Mouse (Mus musculus) retina, adult 2 months (tissue): Measurements from ENCODE around the gene Cfap43.
"Not testable (repeated sequence)": the region's sequence is repeated elsewhere in the genome, so short reads cannot be mapped to it uniquely, and the experiment has no call there.

ENCODE experiments used
- DNase-seq: peaks from one replicate; pipeline ENCODE4 v3.0.0-alpha.2; 2012; ENCODE audit warnings: low read depth, low spot score

Cfap43 gene

DNA sequence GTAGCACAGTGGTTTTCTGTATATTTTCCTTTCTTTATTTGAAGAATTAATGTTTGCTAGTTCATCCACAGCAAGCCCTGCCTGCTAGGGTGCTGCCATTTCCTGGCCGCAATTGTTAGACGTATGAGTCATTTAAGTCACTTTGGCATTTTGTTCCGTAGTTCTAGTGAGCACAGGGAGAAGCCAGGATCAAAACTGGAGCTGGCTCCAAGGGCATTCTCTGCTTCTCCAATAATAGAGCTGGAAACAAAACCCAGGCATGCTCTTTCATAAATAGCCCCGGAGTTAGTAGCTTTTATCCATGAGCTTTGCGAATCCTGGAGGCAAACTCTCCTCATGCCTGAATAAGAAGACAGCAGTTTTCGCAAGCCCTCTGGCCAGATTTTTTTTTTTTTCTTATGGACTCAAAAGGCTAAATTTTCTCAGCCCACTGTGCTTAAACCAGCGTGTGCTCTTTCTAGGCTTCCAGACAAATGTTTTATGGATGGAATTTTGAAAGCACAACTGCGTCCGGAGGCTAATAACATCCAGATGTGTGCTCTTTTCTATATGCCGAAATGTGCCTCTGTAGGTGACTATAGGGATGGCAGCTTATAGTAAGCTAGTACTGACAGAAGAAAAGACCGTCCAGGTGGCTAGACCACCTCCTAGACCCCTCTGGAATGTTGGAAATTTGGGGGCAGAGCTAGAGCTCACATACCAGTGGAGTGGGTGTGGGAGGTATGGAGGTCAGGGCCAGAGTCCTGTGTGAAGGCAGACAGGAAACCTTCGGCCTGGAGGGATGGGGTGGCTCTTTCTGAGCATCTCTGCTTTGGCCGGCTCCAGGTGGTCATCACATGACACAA is 64.9 kb downstream of the Cfap43 start:
- no peak for DNase-seq

DNA sequence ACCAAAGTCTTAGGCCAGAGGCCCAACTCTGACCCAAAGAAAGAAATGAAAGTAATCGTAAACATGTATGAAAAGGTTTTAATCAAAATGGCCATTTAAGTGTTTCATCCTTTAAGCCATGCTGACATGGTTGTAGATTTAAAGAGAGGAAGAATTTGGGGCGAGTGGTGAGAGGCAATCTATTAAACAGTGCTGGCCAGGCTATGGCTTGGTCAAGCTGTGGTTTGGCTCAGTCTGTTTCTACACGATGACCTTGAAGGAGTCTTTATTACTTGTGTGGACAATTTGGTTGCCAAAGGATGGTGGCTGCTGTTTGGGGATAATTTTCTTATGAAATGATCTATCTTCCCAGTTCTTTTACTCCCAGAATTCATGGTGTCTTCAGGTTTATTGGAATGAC is 66.0 kb downstream of the Cfap43 start:
- no peak for DNase-seq

DNA sequence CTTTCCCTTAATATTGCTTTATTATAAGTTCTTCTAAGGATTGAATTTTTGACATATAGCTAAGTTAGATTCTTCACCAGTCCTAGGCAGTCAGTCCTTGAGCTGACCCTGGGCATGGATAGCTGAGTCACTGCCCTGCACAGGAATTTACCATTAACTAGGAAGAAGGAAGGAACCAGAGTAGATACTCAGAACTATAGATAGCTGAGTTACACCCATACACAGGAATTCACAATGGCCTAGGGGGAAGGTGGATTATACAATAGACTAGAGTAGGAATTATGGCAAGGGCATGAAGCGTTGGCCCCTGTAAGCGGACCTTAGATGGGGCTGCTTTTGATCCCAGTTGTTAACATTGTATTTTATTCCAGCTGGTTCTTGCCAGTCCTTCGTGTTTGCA is 67.0 kb downstream of the Cfap43 start:
- not testable (repeated sequence) for DNase-seq

DNA sequence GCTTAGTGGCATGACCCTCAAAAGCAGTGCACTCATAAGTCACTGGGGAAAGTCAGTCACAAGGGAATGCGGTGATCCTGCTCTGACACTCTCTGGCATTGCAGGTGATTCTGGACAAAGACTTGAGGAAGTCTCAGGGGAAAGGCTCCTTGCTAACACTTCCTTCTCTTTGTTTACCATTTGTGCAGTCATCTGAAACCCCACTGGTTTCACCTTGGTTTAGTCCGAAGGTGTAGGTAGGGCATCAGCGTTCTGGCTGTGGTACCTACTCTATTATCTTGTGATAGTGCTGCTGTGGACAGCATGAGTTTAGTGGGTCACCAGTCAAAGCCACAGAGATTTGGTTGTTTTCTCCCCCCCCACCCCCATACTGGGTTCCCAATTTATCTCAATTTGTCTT is 69.4 kb downstream of the Cfap43 start:
- DNase-seq, result no peak

DNA sequence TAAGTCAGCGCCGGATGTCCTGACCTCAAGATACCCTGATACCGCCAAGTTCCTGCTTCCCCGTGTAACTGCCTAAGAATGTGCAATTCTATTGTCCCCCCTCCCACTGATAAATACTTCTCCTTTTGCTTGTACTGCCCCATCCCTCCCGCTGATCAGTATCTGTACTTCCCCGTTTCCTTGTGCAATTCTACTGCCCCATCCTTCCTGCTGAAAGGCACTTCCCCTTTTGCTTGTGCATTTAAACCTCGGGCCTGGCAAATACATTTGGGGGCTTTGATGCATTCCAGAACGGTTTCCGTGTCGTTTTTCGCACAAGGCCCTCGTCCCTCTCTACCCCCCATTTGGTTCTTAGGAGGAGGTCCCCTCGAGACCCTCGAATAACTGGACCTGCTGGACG is 77.9 kb downstream of the Cfap43 start:
- not testable (repeated sequence) for DNase-seq

DNA sequence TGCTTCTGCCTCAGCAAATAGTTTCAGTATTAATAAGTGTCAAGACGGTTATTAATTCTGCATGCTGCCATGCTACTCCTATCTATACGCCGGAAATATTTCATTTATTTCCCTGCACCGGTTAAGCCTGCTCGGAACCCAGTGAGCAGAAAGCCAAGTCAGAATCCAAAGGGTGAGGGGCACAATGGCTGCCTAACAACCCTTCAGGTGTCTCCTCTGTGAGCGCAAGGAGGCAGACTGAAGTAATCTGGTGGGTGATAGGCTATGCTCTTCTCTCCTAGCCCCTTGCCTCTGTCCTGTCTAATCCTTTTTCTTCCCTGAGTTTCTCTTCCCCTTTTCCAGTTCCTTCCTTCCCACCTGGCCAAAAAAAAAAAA is 81.6 kb downstream of the Cfap43 start:
- no peak for DNase-seq

DNA sequence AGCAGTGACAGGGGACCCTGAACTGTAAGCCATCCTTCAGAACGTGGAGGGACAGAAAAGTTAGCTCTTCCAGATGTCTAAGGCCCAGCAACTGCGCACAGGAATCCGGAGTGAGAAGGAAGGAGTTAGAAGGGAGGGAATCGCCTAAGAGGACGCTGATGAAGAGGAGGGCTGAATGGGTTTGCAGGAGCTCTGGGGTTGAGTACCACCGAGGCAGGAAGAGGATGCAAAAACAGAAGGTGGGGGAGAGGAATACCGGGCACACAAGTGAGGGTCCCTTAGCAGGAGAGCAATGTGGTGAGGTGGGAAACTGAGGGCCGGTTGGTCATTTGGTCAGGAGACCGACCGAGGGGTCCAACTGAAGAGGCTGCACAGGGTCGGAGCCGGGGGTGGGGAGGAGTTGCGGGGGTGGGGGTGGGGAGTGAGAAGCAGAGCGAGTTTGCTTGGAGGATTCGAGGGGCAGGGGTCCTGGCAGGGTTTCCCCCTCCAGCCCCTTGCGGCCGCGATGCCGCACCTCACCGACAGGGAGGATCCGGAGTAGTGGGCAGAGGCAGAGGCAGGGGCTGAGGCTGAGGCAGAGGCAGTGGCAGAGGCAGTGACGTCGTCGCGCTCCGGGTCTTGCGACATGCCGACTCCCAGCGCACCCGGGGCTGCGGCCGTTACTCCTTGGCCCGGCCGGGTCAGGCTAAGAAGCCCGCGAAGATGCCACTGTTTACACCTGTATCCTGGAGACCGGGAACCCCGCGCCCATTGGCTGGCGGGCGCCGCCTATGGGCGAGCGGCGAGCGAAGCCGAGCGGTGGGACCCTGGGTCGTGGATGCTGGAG is 82.2 kb downstream of the Cfap43 start:
- no peak for DNase-seq

DNA sequence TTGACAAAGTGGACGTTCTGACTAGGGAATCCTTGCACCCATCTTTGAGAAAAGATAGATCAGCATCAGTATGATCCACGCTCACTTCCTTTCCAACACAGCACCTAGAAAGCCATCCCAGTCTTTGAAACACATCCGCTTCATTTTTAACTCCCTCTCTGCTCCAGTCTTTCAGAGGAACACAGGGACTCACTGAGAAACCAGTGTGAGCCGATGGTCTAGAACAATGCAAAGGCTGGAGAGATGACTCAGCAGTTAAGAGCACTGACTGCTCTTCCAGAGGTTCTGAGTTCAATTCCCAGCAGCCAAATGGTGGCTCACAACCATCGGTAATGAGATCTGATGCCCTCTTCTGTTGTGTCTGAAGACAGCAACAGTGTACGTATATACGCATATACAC is 83.3 kb downstream of the Cfap43 start:
- DNase-seq, result no peak

DNA sequence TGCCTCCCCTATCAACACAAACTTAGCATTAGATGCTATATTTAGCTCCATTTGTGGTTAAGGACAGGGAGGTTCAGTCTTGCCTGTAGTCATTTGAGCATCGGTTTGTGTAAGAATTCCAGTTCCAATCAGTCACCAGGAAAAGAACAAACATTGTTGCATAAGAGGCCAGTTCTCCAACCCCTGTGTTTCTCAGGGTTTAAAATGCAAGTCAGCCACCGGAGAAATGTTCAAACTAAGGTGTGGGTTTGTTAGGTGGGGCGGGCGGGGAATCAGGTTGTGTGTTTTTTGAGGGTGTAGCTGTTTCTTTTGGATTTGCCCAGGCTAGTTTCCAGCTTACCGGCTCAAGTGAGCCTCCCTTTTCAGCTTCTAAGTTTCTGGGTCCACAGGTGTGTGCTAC is 84.5 kb downstream of the Cfap43 start:
- no peak for DNase-seq

DNA sequence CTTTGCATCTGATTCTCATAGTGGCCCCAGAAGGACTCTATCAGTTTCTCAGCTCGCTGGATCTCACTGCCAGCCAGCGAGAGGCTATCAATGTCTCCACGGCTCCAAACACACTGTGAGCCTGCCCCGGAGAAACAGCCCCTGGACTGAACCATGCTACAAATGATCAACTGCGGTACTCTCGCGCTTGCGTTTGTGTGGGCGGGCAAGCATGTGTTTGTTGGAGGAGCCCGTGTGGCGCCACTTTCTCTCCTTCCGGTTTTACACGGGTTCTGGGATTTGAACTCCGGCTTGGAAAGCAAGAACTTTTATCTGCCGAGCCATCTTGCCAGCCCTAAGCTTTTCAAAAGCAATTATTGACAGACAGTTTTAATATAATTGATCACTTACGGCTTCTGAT is 86.8 kb downstream of the Cfap43 start:
- DNase-seq, result no peak

DNA sequence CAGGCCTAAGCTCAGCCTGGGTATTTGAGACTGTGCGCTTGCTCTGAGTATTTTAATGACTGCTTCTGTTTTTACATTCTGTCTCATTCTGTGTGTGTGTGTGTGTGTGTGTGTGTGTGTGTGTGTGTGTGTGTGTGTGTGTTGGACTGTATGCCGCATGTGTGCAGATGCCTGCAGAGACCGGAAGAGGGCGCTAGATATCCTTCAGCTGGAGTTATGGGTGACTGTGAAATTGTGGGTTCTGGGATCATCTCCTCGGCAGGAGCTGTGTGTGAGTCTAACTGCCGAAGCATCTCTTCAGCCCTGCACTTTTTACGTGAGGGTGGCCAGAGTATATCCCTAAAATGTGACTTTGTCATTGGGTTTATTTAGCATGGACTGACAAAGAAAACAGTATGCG is 88.0 kb downstream of the Cfap43 start:
- no peak for DNase-seq

DNA sequence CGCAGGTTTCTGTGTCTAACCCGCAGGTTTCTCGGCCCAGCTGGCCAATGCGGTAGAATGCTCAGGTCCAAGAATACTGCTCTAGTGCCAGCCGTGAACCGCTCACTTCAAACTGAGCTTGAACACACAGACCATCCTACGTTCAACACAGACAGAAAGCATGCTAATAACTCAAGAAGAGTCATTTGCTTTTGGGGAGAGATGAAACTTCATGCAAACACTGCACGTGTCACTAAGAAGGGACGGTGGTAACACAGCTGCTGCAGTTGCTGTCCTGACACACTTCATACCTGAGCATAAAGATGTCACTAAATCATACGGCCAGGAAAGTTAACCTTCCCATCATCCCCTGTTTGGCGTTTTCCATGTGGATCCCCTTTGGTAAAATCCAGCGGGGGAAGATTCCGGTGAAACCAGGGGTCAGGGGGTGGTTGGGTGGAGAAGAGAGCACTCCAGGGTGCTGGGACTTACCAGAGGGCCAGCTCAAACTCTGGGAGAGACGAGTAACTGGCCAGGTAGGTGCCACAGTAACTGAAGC is 89.1 kb downstream of the Cfap43 start:
- no peak for DNase-seq

DNA sequence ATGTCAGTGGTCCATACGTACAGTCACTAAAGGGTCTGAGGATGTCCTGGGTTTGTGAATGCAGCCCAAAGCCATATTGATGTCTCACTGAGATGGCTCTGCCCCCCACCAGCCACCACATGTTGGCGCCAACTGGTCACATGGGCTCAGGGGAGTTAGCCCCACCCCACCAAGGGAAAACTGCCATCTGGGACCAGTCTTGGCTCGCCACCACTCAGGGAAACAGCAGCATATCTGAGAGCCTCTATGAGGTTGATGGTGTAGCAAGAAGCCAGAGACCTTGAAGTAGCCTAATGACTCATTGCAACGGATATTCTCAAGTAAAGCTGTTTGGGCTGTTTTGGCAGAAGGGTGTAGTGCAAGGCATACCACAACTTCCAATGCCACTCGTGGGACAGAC is 95.1 kb downstream of the Cfap43 start:
- no peak for DNase-seq

DNA sequence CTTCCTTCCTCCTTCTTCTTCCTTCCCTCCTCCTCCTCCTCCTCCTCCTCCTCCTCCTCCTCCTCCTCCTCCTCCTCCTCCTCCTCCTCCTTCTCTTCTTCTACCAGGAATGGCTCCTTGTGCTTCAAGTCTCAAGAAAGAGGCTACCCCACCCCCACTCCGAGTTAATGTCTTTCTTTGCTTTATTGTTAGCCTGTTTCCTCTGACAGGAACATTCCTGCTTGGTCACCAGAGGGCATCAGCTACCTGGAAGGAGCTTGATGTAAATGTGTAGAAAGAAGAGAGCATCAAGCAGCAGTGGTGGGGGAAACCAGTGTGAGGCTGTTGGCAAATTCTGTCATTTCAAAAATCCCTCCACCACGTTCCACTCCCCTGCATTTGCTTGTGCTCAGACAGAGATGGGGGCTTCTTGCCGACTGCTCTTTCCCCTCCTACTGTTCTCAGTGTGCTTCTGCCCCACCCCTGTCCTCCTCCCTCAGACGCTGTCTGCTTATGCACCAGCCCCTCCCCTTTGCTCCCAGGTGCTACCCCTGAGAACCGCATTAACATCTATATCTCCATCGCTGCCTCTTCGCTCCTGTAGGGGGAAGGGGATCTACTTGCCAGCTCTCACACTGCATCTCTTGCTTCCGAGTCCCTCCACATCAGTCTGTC is 96.8 kb downstream of the Cfap43 start:
- no peak for DNase-seq

DNA sequence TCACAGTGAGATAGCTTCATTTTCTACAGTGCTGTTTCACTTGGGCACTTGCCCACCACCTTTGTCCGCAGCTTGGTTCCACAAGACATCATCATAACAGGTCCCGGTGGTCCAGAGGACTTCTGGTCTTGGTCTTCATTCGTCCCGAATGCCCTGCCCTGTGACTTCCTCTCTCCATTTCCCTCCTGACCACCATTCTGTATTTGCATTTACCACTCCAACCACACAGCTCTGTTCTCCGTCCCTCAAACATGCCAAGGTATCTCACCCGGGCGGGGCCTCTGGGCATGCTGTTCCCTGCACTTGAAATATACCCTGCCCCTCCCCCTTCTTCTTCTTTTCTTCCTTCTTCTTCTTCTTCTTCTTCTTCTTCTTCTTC is 97.6 kb downstream of the Cfap43 start:
- no peak for DNase-seq

DNA sequence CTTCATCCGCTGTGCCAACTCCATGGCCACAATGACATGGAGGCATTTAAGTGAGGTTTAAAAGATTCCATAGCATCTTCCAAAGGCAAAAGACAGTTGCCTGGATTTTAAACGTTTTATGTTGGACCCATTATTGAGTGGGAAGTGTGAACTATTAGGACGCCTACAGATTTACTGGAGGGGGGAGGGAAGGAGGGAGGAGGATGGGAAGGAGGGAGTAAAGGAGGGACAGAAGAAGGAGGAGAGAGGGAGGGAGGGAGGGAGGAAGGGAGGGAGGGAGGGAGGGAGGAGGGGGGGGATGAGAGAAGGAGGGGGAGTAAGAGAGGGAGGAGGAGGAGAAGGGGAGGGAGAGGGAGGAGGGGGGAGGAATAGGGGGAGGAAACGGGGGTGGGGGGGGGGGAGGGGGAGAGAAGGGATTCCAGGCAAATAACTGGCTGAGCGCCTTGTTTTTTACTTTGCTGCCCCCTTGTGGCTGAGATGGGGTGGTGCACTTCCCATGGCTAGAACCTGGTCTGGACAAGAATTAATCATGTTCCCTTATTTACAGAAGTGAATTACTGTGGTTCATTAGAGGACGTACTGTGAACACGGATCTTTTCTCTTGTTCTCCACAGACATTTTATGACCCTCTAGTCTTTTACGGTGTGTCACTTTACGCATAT is 98.1 kb downstream of the Cfap43 start:
- peak; percentile 43 for DNase-seq

DNA sequence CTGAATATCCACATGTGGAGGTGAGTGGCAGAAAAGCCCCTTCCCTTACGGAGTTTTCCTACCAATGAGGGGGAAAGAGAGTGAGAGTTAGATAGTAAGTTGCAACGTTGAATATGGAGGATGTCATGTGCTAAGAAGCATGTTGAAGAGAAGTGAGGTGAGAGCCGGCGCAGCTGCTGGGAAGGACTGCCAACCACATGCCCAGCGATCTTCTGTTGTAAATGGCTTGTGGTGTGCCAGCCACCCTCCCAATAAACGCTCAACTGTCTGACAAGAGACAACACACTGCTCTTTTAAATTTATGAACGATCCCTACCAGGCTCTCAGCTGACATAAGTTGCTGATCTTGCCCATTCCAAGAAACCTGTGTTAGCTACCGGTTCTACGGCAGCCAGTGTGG is 101.4 kb downstream of the Cfap43 start:
- no peak for DNase-seq

DNA sequence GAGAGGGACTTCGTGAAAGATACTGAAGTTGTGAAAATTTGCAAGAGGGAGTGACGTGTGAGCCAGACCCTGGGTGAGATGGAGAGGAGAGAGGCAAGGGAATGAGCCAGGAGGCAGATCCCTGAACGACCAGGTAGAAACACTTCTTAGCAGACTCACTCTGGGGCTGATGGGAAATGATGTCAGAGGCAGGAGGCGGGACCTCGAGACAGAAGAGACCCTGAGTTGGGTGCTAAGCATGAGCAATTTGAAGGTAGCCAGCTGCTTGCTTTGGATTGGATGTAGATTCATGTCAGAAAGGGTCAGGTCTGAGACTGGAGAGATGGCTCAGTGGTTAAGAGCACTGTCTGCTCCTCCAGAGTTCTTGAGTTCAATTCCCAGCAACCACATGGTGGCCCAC is 104.4 kb downstream of the Cfap43 start:
- DNase-seq, result no peak

DNA sequence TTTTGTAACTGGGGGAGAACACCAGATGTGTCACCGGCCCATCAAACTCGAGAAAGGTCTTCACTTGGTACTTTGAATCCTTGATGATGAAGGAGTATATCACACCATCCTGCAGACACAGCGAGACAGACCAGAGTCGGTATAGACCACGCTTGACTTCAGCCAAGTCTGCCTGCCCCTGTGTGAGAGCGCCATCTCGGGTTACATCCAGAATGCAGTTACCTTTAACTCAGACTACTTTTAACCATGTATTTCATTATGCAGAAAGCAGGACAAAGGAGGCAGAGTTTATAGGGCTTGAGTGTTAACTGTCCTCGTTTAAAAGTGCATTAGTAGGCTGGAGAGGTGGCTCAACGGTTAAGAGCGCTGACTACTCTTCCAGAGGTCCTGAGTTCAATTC is 107.0 kb downstream of the Cfap43 start:
- no peak for DNase-seq

DNA sequence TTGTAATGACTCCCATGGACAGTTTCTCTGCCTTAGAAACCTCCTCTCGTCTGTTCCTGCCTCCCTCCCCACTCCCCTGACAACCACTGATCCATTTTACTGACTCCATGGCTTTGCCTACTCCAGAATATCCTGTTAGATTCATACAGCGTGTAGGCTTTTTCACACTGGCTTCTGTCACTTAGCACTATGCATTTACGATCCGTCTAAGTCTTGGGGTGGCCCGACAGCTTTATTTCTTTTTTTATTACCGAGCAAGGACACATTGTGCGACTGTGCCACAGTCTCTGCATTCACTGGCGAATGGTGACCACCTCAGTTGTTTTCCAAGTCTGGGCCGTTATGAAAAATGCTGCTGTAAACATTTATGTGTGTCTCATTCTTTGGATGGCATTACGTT is 120.5 kb downstream of the Cfap43 start:
- no peak for DNase-seq

DNA sequence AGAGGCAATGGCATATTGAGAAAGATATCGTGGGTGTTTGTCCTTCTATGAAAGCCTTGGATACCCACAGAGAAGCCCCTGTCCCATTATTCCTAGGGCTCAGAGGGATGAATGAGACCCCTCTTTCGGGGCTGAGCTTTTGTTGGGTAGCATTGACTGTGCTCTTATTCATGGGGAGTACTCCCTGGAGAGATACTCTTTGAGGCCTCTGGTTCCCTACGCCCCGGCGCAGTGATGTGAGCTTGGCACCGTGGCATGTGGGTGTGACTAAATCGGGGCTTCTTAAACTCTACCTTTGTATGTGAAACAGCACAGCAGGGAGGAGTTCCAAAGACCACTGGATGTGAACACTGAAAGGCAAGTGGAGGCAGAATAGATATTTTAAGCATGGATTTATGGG is 122.4 kb downstream of the Cfap43 start:
- no peak for DNase-seq
